7 mouse cellular contexts compared by ENCODE assay signal in the genomic region with DNA sequence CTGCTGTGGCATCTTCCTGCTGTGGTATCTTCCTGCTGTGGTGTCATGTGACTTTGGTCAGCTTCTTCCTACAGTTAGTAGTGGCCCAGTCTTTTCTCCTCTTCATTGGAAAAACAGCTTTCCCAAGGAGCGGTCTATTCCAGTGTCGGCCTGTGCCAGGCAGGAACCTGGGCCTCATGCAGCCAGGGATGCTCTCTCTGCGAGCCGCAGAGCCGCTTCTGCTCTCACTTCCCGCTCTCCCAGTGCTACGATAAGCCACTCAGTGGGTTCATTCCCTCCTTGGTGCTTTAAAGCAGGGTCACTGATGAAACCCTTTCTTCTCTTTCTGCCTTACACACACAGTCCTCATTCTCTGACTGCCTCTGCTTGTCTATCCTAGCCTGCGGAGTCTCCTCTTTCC. TPM values are rescaled to one million over a fixed set of nuclear protein-coding genes. Genes with fewer than 3 reads are reported as not detected.
A peak's percentile ranks its signal among the peaks of the same experiment; 100 is the strongest.
DNase-seq lines count a peak whose midpoint lies in the region; ATAC-seq lines count a peak whose summit lies in the region.

No protein-coding gene starts in this region.

- peak overlapping the region; percentile 15; the same call in 1 of the 2 replicates for H3K4me2 ChIP-seq in kidney, embryonic 14.5 days (replicated peaks; ENCODE audit: low read depth, low read length)
- no peak overlapping the region for H3K4me2 ChIP-seq in hindbrain, embryonic 13.5 days
- H3K4me2 ChIP-seq in midbrain, embryonic 16.5 days (ENCODE audit: low read length), result no peak overlapping the region

- H3K9me3 ChIP-seq in kidney, embryonic 14.5 days (ENCODE audit: control insufficient read depth, low read length), result no peaks in the 10 kb centered on the region
- H3K9me3 ChIP-seq in hindbrain, embryonic 13.5 days, result no peaks in the 10 kb centered on the region
- H3K9me3 ChIP-seq in midbrain, embryonic 16.5 days (replicated peaks; ENCODE audit: control insufficient read depth, low read length, poor library complexity, severe bottlenecking), result no peaks in the 10 kb centered on the region

- peak overlapping the region; percentile 18; the same call in 1 of the 2 replicates for H3K9ac ChIP-seq in kidney, embryonic 14.5 days (ENCODE audit: low read depth, low read length)
- 0 out of 2 replicates have a peak overlapping the region, but pooled peaks have one; percentile 13 for H3K9ac ChIP-seq in hindbrain, embryonic 13.5 days
- no peak overlapping the region for H3K9ac ChIP-seq in midbrain, embryonic 16.5 days (ENCODE audit: low read depth, low read length)

- H3K27ac ChIP-seq in kidney, embryonic 14.5 days (ENCODE audit: low read depth, low read length), result 0 out of 2 replicates have a peak overlapping the region, but pooled peaks have one; percentile 17
- peak overlapping the region; percentile 76 for H3K27ac ChIP-seq in hindbrain, embryonic 13.5 days
- H3K27ac ChIP-seq in midbrain, embryonic 16.5 days (ENCODE audit: low read length), result peak overlapping the region; percentile 38

- DNase-seq in kidney, postnatal 10 days, result no peak
- no peak for DNase-seq in spleen, postnatal 4 days (ENCODE audit: low spot score in 2 of 2)
- no peak for DNase-seq in gastrocnemius, postnatal 4 days (ENCODE audit: low spot score in 2 of 2)

- peaks cover 26% of the 10 kb centered on the region for H3K4me1 ChIP-seq in kidney, embryonic 14.5 days (ENCODE audit: control insufficient read depth, insufficient read depth, low read length)
- H3K4me1 ChIP-seq in hindbrain, embryonic 13.5 days (replicated peaks), result peaks cover 36% of the 10 kb centered on the region
- peaks cover 21% of the 10 kb centered on the region for H3K4me1 ChIP-seq in midbrain, embryonic 16.5 days (ENCODE audit: control insufficient read depth, insufficient read depth, low read length)

- no peak overlapping the region for H3K4me3 ChIP-seq in kidney, embryonic 14.5 days (ENCODE audit: low read length)
- no peak overlapping the region for H3K4me3 ChIP-seq in hindbrain, embryonic 13.5 days
- no peak overlapping the region for H3K4me3 ChIP-seq in midbrain, embryonic 16.5 days (ENCODE audit: low read depth, low read length)

- WGBS in kidney, embryonic 14.5 days, result 57% methylated on average over 8 of the region's 8 CpGs
- WGBS in hindbrain, embryonic 13.5 days, result 71% methylated on average over 8 of the region's 8 CpGs
- WGBS in midbrain, embryonic 16.5 days, result 50% methylated on average over 8 of the region's 8 CpGs

- ATAC-seq in kidney, embryonic 14.5 days (ENCODE audit: low FRiP score, low TSS enrichment), result no peak
- peak; percentile 32; the same call in 1 of the 2 replicates for ATAC-seq in common myeloid progenitor, adult 5-6 weeks (replicated peaks; ENCODE audit: low read depth, poor library complexity, severe bottlenecking)
- ATAC-seq in hindbrain, embryonic 13.5 days (ENCODE audit: low FRiP score), result no peak
- ATAC-seq in midbrain, embryonic 16.5 days, result peak; percentile 21; the same call in 1 of the 2 replicates

- H3K36me3 ChIP-seq in kidney, embryonic 14.5 days (ENCODE audit: control insufficient read depth, insufficient read depth, low read length), result no peaks in the 10 kb centered on the region
- no peaks in the 10 kb centered on the region for H3K36me3 ChIP-seq in hindbrain, embryonic 13.5 days
- H3K36me3 ChIP-seq in midbrain, embryonic 16.5 days (ENCODE audit: control insufficient read depth, insufficient read depth, low read length), result no peaks in the 10 kb centered on the region

- no peaks in the 10 kb centered on the region for H3K27me3 ChIP-seq in kidney, embryonic 14.5 days (ENCODE audit: control insufficient read depth, insufficient read depth, low read length)
- no peaks in the 10 kb centered on the region for H3K27me3 ChIP-seq in hindbrain, embryonic 13.5 days
- no peaks in the 10 kb centered on the region for H3K27me3 ChIP-seq in midbrain, embryonic 16.5 days (ENCODE audit: control insufficient read depth, insufficient read depth, low read depth, low read length)

RNA-seq across cellular contexts. Expression of a gene that starts 53.4 kb away (rescaled TPM):
- polyA plus RNA-seq in kidney, embryonic 14.5 days (2014; fragmentation: Nextera tagmentation; extraction: Ambion mirVana), result 15.2 and 20.7 TPM in 2 replicates
- 14.9 and 15.4 TPM in 2 replicates for total RNA-seq in common myeloid progenitor, adult 5-6 weeks (2017)
- polyA plus RNA-seq in hindbrain, embryonic 13.5 days (2015; fragmentation: Nextera tagmentation; extraction: Ambion mirVana), result 19.1 and 19.6 TPM in 2 replicates
- polyA plus RNA-seq in midbrain, embryonic 16.5 days (2015; fragmentation: Nextera tagmentation; extraction: Ambion mirVana), result 16.5 and 18.3 TPM in 2 replicates
- 10 to 100 TPM; 25.6 to 25.9 TPM for total RNA-seq in gastrocnemius, postnatal 4 days (2021)

Comparison
In these comparisons a context has a peak if more than half of its experiments do, and no peak if none do; other contexts are left out.
1. ATAC-seq: peak in common myeloid progenitor, adult 5-6 weeks (single experiment) and midbrain, embryonic 16.5 days (single experiment); none in kidney, embryonic 14.5 days (single experiment) and hindbrain, embryonic 13.5 days (single experiment).
2. H3K27ac ChIP-seq: peak in every context shown above with its lines; median percentile 76 in hindbrain, embryonic 13.5 days; 38 in midbrain, embryonic 16.5 days; 17 in kidney, embryonic 14.5 days.